Mouse (Mus musculus) limb, embryonic 14.5 days (tissue): Measurements from ENCODE around the gene Cryzl1. TPM values are rescaled to one million over a fixed set of nuclear protein-coding genes. Genes with fewer than 3 reads are reported as not detected.

ENCODE experiments used
- ATAC-seq: fragments of 200-750 bp; cut with Nextera tagmentation; 2 replicates; pipeline ENCODE4 v1.8.0; 2017; ENCODE audit warnings: low read depth, moderate number of reproducible peaks, moderate TSS enrichment; ENCODE audit not compliant: low FRiP score
- DNase-seq: peaks from one replicate; pipeline ENCODE4 v3.0.0-alpha.2; 2015; ENCODE audit warnings: low spot score
- H3K27ac ChIP-seq: fragments of 300-500 bp; sonication (generic); replicated peaks from 2 replicates; pipeline ENCODE4 v1.5.1; 2014; ENCODE audit warnings: low read depth, mild to moderate bottlenecking, low read length, moderate library complexity, mixed read lengths
- H3K27me3 ChIP-seq: fragments of 300-500 bp; sonication (generic); 2 replicates; pipeline ENCODE4 v1.6.1; 2014; ENCODE audit warnings: low read length, mixed read lengths; ENCODE audit not compliant: control insufficient read depth, insufficient read depth
- H3K36me3 ChIP-seq: fragments of 300-500 bp; sonication (generic); 2 replicates; pipeline ENCODE4 v1.6.1; 2014; ENCODE audit warnings: mild to moderate bottlenecking, low read length, moderate library complexity, mixed read lengths; ENCODE audit not compliant: control insufficient read depth, insufficient read depth
- H3K4me1 ChIP-seq: fragments of 300-500 bp; sonication (generic); 2 replicates; pipeline ENCODE4 v1.6.1; 2014; ENCODE audit warnings: antibody characterized with exemption, low read length, mixed read lengths; ENCODE audit not compliant: control insufficient read depth, insufficient read depth
- H3K4me2 ChIP-seq: fragments of 300-500 bp; sonication (generic); replicated peaks from 2 replicates; pipeline ENCODE4 v1.6.1; 2014; ENCODE audit warnings: low read depth, mild to moderate bottlenecking, low read length, moderate library complexity; ENCODE audit not compliant: severe bottlenecking
- H3K4me3 ChIP-seq: fragments of 300-500 bp; sonication (generic); replicated peaks from 2 replicates; pipeline ENCODE4 v1.5.1; 2014; ENCODE audit warnings: low read length
- H3K9ac ChIP-seq: fragments of 300-500 bp; sonication (generic); 2 replicates; pipeline ENCODE4 v1.6.1; 2014; ENCODE audit warnings: mild to moderate bottlenecking, low read depth, low read length, moderate library complexity; ENCODE audit not compliant: severe bottlenecking
- H3K9me3 ChIP-seq: fragments of 300-500 bp; sonication (generic); 2 replicates; pipeline ENCODE4 v1.6.1; 2016; ENCODE audit warnings: low read length; ENCODE audit not compliant: control insufficient read depth
- POLR2A ChIP-seq: fragments of 200-500 bp; IDR thresholded peaks from 2 replicates; pipeline ENCODE4 v1.8.0; 2012; ENCODE audit warnings: inconsistent platforms, mild to moderate bottlenecking, moderate library complexity, borderline replicate concordance; ENCODE audit not compliant: insufficient read depth, insufficient read length; ENCODE audit errors: extremely low read depth
- WGBS: fragments of 180-500 bp; shearing (Covaris S2); extraction: QIAGEN DNeasy Blood & Tissue Kit; methylation state at CpG from one replicate; pipeline ENCODE4 v1.1.7; 2014; 5-methylcytosine and 5-hydroxymethylcytosine counted together
- polyA plus RNA-seq, 2 experiments: library from polyadenylated mRNA; depleted of rRNA in 1 of 2; stranded (reverse) in 1 of 2; unstranded in 1 of 2; fragments of >200 nt; fragmentation: Nextera tagmentation in 1 of 2; extraction: Ambion mirVana in 1 of 2; gene quantifications; 2 replicates each; pipeline versions ENCODE4 v1.2.1 to v1.2.3; 2012 to 2014

The Cryzl1 gene
- polyA plus RNA-seq, 2 experiments: 54.3 to 69.1 TPM

GRCm38 (mm10) chr16:91763975-91764374 is 35.2 kb upstream of the Cryzl1 start:
- WGBS: 66% methylated on average over 6 of the region's 6 CpGs
- Histone ChIP-seq H3K4me2 (no peak overlapping the region), H3K27me3 (no peaks in the 10 kb centered on the region), H3K9me3 (no peaks in the 10 kb centered on the region), H3K4me1 (peaks cover 7% of the 10 kb centered on the region), H3K4me3 (no peak overlapping the region), H3K36me3 (no peaks in the 10 kb centered on the region), H3K9ac (no peak overlapping the region), H3K27ac (no peak overlapping the region)
- DNase-seq (no peak), ATAC-seq (no peak)
- TF ChIP-seq POLR2A: no peak

DNA sequence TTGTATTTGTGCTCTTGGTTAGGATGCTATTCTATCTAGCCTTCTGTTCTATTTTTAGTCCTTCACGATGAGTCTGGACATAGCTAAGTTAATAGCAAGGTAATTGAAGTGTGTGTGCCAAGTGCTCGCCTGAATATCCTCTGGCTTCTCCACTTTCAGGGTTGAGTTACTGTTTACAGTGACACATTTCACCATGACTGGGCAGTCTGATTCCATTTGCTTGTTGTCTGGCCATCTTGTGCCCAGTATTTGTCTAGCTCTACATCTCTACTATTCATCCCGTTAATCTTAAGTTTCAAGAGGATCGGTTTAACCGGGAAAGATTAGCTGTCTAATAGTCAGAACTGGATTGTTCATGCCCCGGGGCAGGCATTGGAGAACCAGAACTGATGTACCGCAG is 33.7 kb upstream of the Cryzl1 start:
- Histone ChIP-seq H3K4me1 (peaks cover 7% of the 10 kb centered on the region), H3K4me2 (no peak overlapping the region), H3K36me3 (no peaks in the 10 kb centered on the region), H3K9me3 (no peaks in the 10 kb centered on the region), H3K4me3 (no peak overlapping the region), H3K27me3 (no peaks in the 10 kb centered on the region), H3K27ac (no peak overlapping the region), H3K9ac (no peak overlapping the region)
- WGBS: 73% methylated on average over 7 of the region's 7 CpGs
- no peak for TF ChIP-seq POLR2A
- DNase-seq (no peak), ATAC-seq (no peak)

GRCm38 (mm10) chr16:91761761-91762160 is 33.0 kb upstream of the Cryzl1 start:
- peaks cover 8% of the 10 kb centered on the region for H3K4me1 ChIP-seq
- no peaks in the 10 kb centered on the region for H3K27me3 ChIP-seq
- no peak for ATAC-seq
- no peak overlapping the region for H3K4me3 ChIP-seq
- no peak overlapping the region for H3K4me2 ChIP-seq
- 87% methylated on average over 3 of the region's 3 CpGs for WGBS
- H3K9ac ChIP-seq: no peak overlapping the region
- no peak for TF ChIP-seq POLR2A
- H3K36me3 ChIP-seq: 0 out of 2 replicates have a peak, but pooled peaks cover 2% of the 10 kb centered on the region
- H3K27ac ChIP-seq: no peak overlapping the region
- DNase-seq: no peak
- no peaks in the 10 kb centered on the region for H3K9me3 ChIP-seq

GRCm38 (mm10) chr16:91761202-91761601 is 32.4 kb upstream of the Cryzl1 start:
- TF ChIP-seq POLR2A: no peak
- 0 out of 2 replicates have a peak, but pooled peaks cover 3% of the 10 kb centered on the region for H3K36me3 ChIP-seq
- no peak overlapping the region for H3K9ac ChIP-seq
- H3K4me2 ChIP-seq: no peak overlapping the region
- H3K4me3 ChIP-seq: no peak overlapping the region
- no peak overlapping the region for H3K27ac ChIP-seq
- no peaks in the 10 kb centered on the region for H3K9me3 ChIP-seq
- H3K4me1 ChIP-seq: peaks cover 3% of the 10 kb centered on the region
- WGBS: 90% methylated on average over 9 of the region's 9 CpGs
- no peak for DNase-seq
- H3K27me3 ChIP-seq: no peaks in the 10 kb centered on the region
- no peak for ATAC-seq

GRCm38 (mm10) chr16:91754957-91755356 is 26.2 kb upstream of the Cryzl1 start:
- WGBS: 93% methylated on average over 6 of the region's 6 CpGs
- Histone ChIP-seq H3K4me3 (no peak overlapping the region), H3K36me3 (0 out of 2 replicates have a peak, but pooled peaks cover 6% of the 10 kb centered on the region), H3K9ac (no peak overlapping the region), H3K9me3 (no peaks in the 10 kb centered on the region), H3K4me2 (no peak overlapping the region), H3K4me1 (peaks cover 7% of the 10 kb centered on the region), H3K27ac (no peak overlapping the region), H3K27me3 (no peaks in the 10 kb centered on the region)
- no peak for TF ChIP-seq POLR2A
- ATAC-seq (no peak), DNase-seq (no peak)

- no peak for TF ChIP-seq POLR2A
- no peak for ATAC-seq
- Histone ChIP-seq H3K4me1 (peaks cover 7% of the 10 kb centered on the region), H3K4me3 (no peak overlapping the region), H3K27ac (no peak overlapping the region), H3K36me3 (0 out of 2 replicates have a peak, but pooled peaks cover 6% of the 10 kb centered on the region), H3K9ac (no peak overlapping the region), H3K27me3 (no peaks in the 10 kb centered on the region), H3K4me2 (no peak overlapping the region), H3K9me3 (no peaks in the 10 kb centered on the region)
- 63% methylated on average over 4 of the region's 4 CpGs for WGBS
- no peak for DNase-seq
Observed at GRCm38 (mm10) chr16:91753611-91754010, 24.8 kb upstream of the Cryzl1 start.
